Mouse (Mus musculus): ENCODE results near the gene Prkcg. TPM values are rescaled to one million over a fixed set of nuclear protein-coding genes. Genes with fewer than 3 reads are reported as not detected.
"Not testable (repeated sequence)": the region's sequence is repeated elsewhere in the genome, so short reads cannot be mapped to it uniquely, and the experiment has no call there.

The Prkcg gene
- polyA plus RNA-seq, 2 experiments: 0.17 to 1.6 TPM

- WGBS: 86% methylated on average over 9 of the region's 9 CpGs
- H3K9me3 ChIP-seq (ENCODE audit: control insufficient read depth, low read length): no peaks in the 10 kb centered on the region
- no peaks in the 10 kb centered on the region for H3K27me3 ChIP-seq (ENCODE audit: control insufficient read depth, insufficient read depth, low read length)
- no peak for ATAC-seq (ENCODE audit: low FRiP score, low read depth)
- no peaks in the 10 kb centered on the region for H3K36me3 ChIP-seq (ENCODE audit: control insufficient read depth, insufficient read depth, low read length)
- H3K27ac ChIP-seq (replicated peaks; ENCODE audit: low read depth, low read length): no peak overlapping the region
- no peaks in the 10 kb centered on the region; the same call in 1 of the 2 replicates for H3K4me1 ChIP-seq (ENCODE audit: control insufficient read depth, insufficient read depth, low read length)
- no peak for DNase-seq (ENCODE audit: low spot score)
- no peak overlapping the region for H3K9ac ChIP-seq (ENCODE audit: low read depth, low read length, severe bottlenecking)
- no peak overlapping the region for H3K4me2 ChIP-seq (replicated peaks; ENCODE audit: low read depth, low read length, severe bottlenecking)
- TF ChIP-seq POLR2A (IDR thresholded peaks at IDR 0.05; ENCODE audit: borderline replicate concordance, extremely low read depth, insufficient read depth, insufficient read length): no peak
- no peak overlapping the region for H3K4me3 ChIP-seq (replicated peaks; ENCODE audit: low read length)
Observed at GRCm38 (mm10) chr7:3272206-3272605, 16.8 kb upstream of the Prkcg start.

GRCm38 (mm10) chr7:3275455-3276170, 13.4 kb upstream of the Prkcg start:
- 35% methylated on average over 6 of the region's 6 CpGs for WGBS
- Histone ChIP-seq H3K4me1 (ENCODE audit: control insufficient read depth, insufficient read depth, low read length) (no peaks in the 10 kb centered on the region; the same call in 1 of the 2 replicates), H3K36me3 (ENCODE audit: control insufficient read depth, insufficient read depth, low read length) (no peaks in the 10 kb centered on the region), H3K4me3 (replicated peaks; ENCODE audit: low read length) (no peak overlapping the region), H3K27ac (replicated peaks; ENCODE audit: low read depth, low read length) (0 out of 2 replicates have a peak overlapping the region, but pooled peaks have one; percentile 14), H3K9ac (ENCODE audit: low read depth, low read length, severe bottlenecking) (no peak overlapping the region), H3K4me2 (replicated peaks; ENCODE audit: low read depth, low read length, severe bottlenecking) (no peak overlapping the region), H3K27me3 (ENCODE audit: control insufficient read depth, insufficient read depth, low read length) (no peaks in the 10 kb centered on the region), H3K9me3 (ENCODE audit: control insufficient read depth, low read length) (no peaks in the 10 kb centered on the region)
- TF ChIP-seq POLR2A (IDR thresholded peaks at IDR 0.05; ENCODE audit: borderline replicate concordance, extremely low read depth, insufficient read depth, insufficient read length): no peak
- DNase-seq (ENCODE audit: low spot score) (no peak), ATAC-seq (ENCODE audit: low FRiP score, low read depth) (no peak)

GRCm38 (mm10) chr7:3276781-3277180, 12.2 kb upstream of the Prkcg start:
- not testable (repeated sequence) for H3K9me3 ChIP-seq (ENCODE audit: control insufficient read depth, low read length); H3K27me3 ChIP-seq (ENCODE audit: control insufficient read depth, insufficient read depth, low read length); ATAC-seq (ENCODE audit: low FRiP score, low read depth); H3K4me3 ChIP-seq (replicated peaks; ENCODE audit: low read length); H3K4me2 ChIP-seq (replicated peaks; ENCODE audit: low read depth, low read length, severe bottlenecking); H3K9ac ChIP-seq (ENCODE audit: low read depth, low read length, severe bottlenecking); H3K27ac ChIP-seq (replicated peaks; ENCODE audit: low read depth, low read length); H3K4me1 ChIP-seq (ENCODE audit: control insufficient read depth, insufficient read depth, low read length); DNase-seq (ENCODE audit: low spot score); H3K36me3 ChIP-seq (ENCODE audit: control insufficient read depth, insufficient read depth, low read length)
- 39% methylated on average over 4 of the region's 4 CpGs for WGBS

- no peak overlapping the region for H3K9ac ChIP-seq (ENCODE audit: low read depth, low read length, severe bottlenecking)
- H3K27me3 ChIP-seq (ENCODE audit: control insufficient read depth, insufficient read depth, low read length): no peaks in the 10 kb centered on the region
- H3K9me3 ChIP-seq (ENCODE audit: control insufficient read depth, low read length): no peaks in the 10 kb centered on the region
- H3K4me3 ChIP-seq (replicated peaks; ENCODE audit: low read length): no peak overlapping the region
- no peaks in the 10 kb centered on the region; the same call in 1 of the 2 replicates for H3K4me1 ChIP-seq (ENCODE audit: control insufficient read depth, insufficient read depth, low read length)
- 76% methylated on average over 5 of the region's 5 CpGs for WGBS
- no peak overlapping the region for H3K27ac ChIP-seq (replicated peaks; ENCODE audit: low read depth, low read length)
- TF ChIP-seq POLR2A (IDR thresholded peaks at IDR 0.05; ENCODE audit: borderline replicate concordance, extremely low read depth, insufficient read depth, insufficient read length): no peak
- no peak for ATAC-seq (ENCODE audit: low FRiP score, low read depth)
- H3K36me3 ChIP-seq (ENCODE audit: control insufficient read depth, insufficient read depth, low read length): no peaks in the 10 kb centered on the region
- H3K4me2 ChIP-seq (replicated peaks; ENCODE audit: low read depth, low read length, severe bottlenecking): no peak overlapping the region
- no peak for DNase-seq (ENCODE audit: low spot score)
Observed at GRCm38 (mm10) chr7:3280080-3280653, 8.8 kb upstream of the Prkcg start.

- no peak for ATAC-seq (ENCODE audit: low FRiP score, low read depth)
- no peak overlapping the region for H3K4me2 ChIP-seq (replicated peaks; ENCODE audit: low read depth, low read length, severe bottlenecking)
- no peak for DNase-seq (ENCODE audit: low spot score)
- no peaks in the 10 kb centered on the region for H3K36me3 ChIP-seq (ENCODE audit: control insufficient read depth, insufficient read depth, low read length)
- no peak overlapping the region for H3K4me3 ChIP-seq (replicated peaks; ENCODE audit: low read length)
- no peak for TF ChIP-seq POLR2A (IDR thresholded peaks at IDR 0.05; ENCODE audit: borderline replicate concordance, extremely low read depth, insufficient read depth, insufficient read length)
- 50% methylated on average over 8 of the region's 8 CpGs for WGBS
- no peaks in the 10 kb centered on the region for H3K27me3 ChIP-seq (ENCODE audit: control insufficient read depth, insufficient read depth, low read length)
- no peaks in the 10 kb centered on the region for H3K9me3 ChIP-seq (ENCODE audit: control insufficient read depth, low read length)
- no peaks in the 10 kb centered on the region for H3K4me1 ChIP-seq (ENCODE audit: control insufficient read depth, insufficient read depth, low read length)
- no peak overlapping the region for H3K9ac ChIP-seq (ENCODE audit: low read depth, low read length, severe bottlenecking)
- H3K27ac ChIP-seq (replicated peaks; ENCODE audit: low read depth, low read length): no peak overlapping the region
Observed at GRCm38 (mm10) chr7:3280654-3281153, 8.3 kb upstream of the Prkcg start.
